Mouse (Mus musculus): ENCODE results near the gene Bpifb9a. TPM values are rescaled to one million over a fixed set of nuclear protein-coding genes. Genes with fewer than 3 reads are reported as not detected.

Gene Bpifb9a
- polyA plus RNA-seq, 1 experiment from 2014 or later, result not detected

Other genes starting within 250 kb of the Bpifb9a start
- not detected in 2 replicates for gene Bpifa2, start 249.6 kb upstream of the Bpifb9a start, polyA plus RNA-seq (2015; fragmentation: Nextera tagmentation; extraction: Ambion mirVana)
- gene Bpifa3, start 127.5 kb upstream of the Bpifb9a start, polyA plus RNA-seq (2015; fragmentation: Nextera tagmentation; extraction: Ambion mirVana), result not detected in 2 replicates
- gene Bpifa1, start 115.0 kb upstream of the Bpifb9a start, polyA plus RNA-seq (2015; fragmentation: Nextera tagmentation; extraction: Ambion mirVana), result not detected in 2 replicates
- not detected in 2 replicates for gene Bpifa5, start 95.2 kb upstream of the Bpifb9a start, polyA plus RNA-seq (2015; fragmentation: Nextera tagmentation; extraction: Ambion mirVana)
- 0.09 TPM in 1 of 2 replicates, not detected in the other for gene Bpifb1, start 67.0 kb upstream of the Bpifb9a start, polyA plus RNA-seq (2015; fragmentation: Nextera tagmentation; extraction: Ambion mirVana)
- 0.42 and 0.86 TPM in 2 replicates for gene Bpifb5, start 34.1 kb upstream of the Bpifb9a start, polyA plus RNA-seq (2015; fragmentation: Nextera tagmentation; extraction: Ambion mirVana)
- not detected in 2 replicates for gene Bpifb9b, start 49.4 kb downstream of the Bpifb9a start, polyA plus RNA-seq (2015; fragmentation: Nextera tagmentation; extraction: Ambion mirVana)
- 19.0 and 20.4 TPM in 2 replicates for gene Cdk5rap1, start 115.2 kb downstream of the Bpifb9a start, polyA plus RNA-seq (2015; fragmentation: Nextera tagmentation; extraction: Ambion mirVana)
- gene Snta1, start 150.2 kb downstream of the Bpifb9a start, polyA plus RNA-seq (2015; fragmentation: Nextera tagmentation; extraction: Ambion mirVana), result 12.0 and 12.7 TPM in 2 replicates
- gene Cbfa2t2, start 178.6 kb downstream of the Bpifb9a start, polyA plus RNA-seq (2015; fragmentation: Nextera tagmentation; extraction: Ambion mirVana), result 38.8 and 46.0 TPM in 2 replicates